Mouse (Mus musculus) testis, adult 2 months (tissue): ENCODE measurements around the gene Sox5.

ENCODE experiments used
- CTCF ChIP-seq: fragments of 200-500 bp; IDR thresholded peaks from 2 replicates; pipeline ENCODE4 v1.5.1; 2012; ENCODE audit warnings: low read depth, mild to moderate bottlenecking, inconsistent platforms, low read length, moderate library complexity; ENCODE audit not compliant: control insufficient read depth, insufficient read depth, insufficient replicate concordance
- POLR2A ChIP-seq: fragments of 200-500 bp; IDR thresholded peaks from 2 replicates; pipeline ENCODE4 v1.6.1; 2012; ENCODE audit warnings: low read depth, mild to moderate bottlenecking, inconsistent platforms, low read length, moderate library complexity; ENCODE audit not compliant: control insufficient read depth

DNA sequence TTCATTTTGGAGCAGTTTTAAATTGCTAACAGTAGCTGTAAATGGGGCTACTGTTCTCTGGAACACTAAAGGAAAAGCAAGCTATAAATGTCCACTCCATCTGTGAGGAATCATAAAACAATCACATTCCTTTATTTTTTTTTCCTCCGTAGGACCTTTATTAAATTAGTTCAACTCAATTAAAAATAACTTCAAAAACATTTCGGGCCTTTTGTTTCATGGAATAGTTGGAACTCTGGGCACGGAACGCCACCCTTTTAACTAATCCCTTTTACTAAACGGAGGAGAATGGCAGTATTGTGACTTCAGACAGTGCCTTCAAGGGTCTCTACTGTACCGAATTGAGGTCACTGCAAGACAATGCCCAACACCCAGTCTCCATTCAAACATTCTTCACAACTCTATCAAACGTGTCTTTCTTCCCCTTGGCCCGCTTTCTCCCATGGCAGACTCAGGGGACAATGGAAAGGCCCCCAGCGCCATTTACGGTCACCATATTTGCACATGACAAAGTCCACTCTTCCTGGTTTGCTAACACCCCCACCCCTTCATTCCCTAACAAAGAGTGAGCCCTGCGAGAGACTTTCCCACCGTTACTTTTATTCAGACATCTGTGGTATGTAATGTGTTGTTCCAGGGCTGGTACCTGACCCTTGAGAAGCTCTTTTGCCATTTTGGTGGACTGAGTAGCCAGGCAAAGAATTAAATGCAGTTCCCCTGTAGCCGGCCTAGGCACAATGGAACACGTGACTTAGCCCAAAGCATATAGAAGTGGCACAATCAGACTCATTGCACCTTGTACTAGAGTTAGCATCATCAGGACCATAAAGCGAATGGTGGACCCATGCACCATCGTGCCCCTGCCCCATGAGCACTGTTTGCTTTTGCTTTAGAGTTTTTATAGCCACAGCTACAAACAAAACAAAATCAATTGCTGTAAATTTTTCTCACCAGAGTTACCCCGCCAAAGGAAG is 468.7 kb downstream of the Sox5 start:
- TF ChIP-seq POLR2A (no peak), CTCF (no peak)
